Mouse (Mus musculus) kidney, embryonic 14.5 days (tissue): ENCODE data around the gene Hectd2. TPM values are rescaled to one million over a fixed set of nuclear protein-coding genes. Genes with fewer than 3 reads are reported as not detected.

Source experiments
- ATAC-seq: fragments of 200-750 bp; cut with Nextera tagmentation; 2 replicates; pipeline ENCODE4 v1.8.0; 2017; ENCODE audit warnings: moderate number of reproducible peaks, mild to moderate bottlenecking, moderate TSS enrichment, moderate library complexity; ENCODE audit not compliant: low FRiP score, low TSS enrichment
- H3K27ac ChIP-seq: fragments of 300-500 bp; sonication (generic); 2 replicates; pipeline ENCODE4 v1.5.1; 2014; ENCODE audit warnings: low read depth, mild to moderate bottlenecking, low read length, moderate library complexity, mixed read lengths
- H3K27me3 ChIP-seq: fragments of 300-500 bp; sonication (generic); 2 replicates; pipeline ENCODE4 v1.6.1; 2014; ENCODE audit warnings: mild to moderate bottlenecking, low read length; ENCODE audit not compliant: control insufficient read depth, insufficient read depth
- H3K36me3 ChIP-seq: fragments of 300-500 bp; sonication (generic); 2 replicates; pipeline ENCODE4 v1.6.1; 2014; ENCODE audit warnings: low read length, mixed read lengths; ENCODE audit not compliant: control insufficient read depth, insufficient read depth
- H3K4me1 ChIP-seq: fragments of 300-500 bp; sonication (generic); 2 replicates; pipeline ENCODE4 v1.6.1; 2014; ENCODE audit warnings: low read length, mixed read lengths; ENCODE audit not compliant: control insufficient read depth, insufficient read depth
- H3K4me2 ChIP-seq: fragments of 300-500 bp; sonication (generic); replicated peaks from 2 replicates; pipeline ENCODE4 v1.6.1; 2014; ENCODE audit warnings: low read depth, mild to moderate bottlenecking, low read length
- H3K4me3 ChIP-seq: fragments of 300-500 bp; sonication (generic); 2 replicates; pipeline ENCODE4 v1.5.1; 2014; ENCODE audit warnings: mild to moderate bottlenecking, low read length
- H3K9ac ChIP-seq: fragments of 300-500 bp; sonication (generic); 2 replicates; pipeline ENCODE4 v1.6.1; 2014; ENCODE audit warnings: low read depth, mild to moderate bottlenecking, low read length, moderate library complexity
- H3K9me3 ChIP-seq: fragments of 300-500 bp; sonication (generic); 2 replicates; pipeline ENCODE4 v1.6.1; 2016; ENCODE audit warnings: low read length; ENCODE audit not compliant: control insufficient read depth
- WGBS: fragments of 180-500 bp; shearing (Covaris S2); extraction: QIAGEN DNeasy Blood & Tissue Kit; methylation state at CpG from one replicate; pipeline ENCODE4 v1.1.7; 2014; 5-methylcytosine and 5-hydroxymethylcytosine counted together
- polyA plus RNA-seq: library from polyadenylated mRNA; unstranded; fragments of >200 nt; fragmentation: Nextera tagmentation; extraction: Ambion mirVana; gene quantifications from 2 replicates; pipeline ENCODE4 v1.2.1, GENCODE M21; 2014

Gene Hectd2
- polyA plus RNA-seq, 1 experiment from 2014 or later: 3.2 TPM

DNA sequence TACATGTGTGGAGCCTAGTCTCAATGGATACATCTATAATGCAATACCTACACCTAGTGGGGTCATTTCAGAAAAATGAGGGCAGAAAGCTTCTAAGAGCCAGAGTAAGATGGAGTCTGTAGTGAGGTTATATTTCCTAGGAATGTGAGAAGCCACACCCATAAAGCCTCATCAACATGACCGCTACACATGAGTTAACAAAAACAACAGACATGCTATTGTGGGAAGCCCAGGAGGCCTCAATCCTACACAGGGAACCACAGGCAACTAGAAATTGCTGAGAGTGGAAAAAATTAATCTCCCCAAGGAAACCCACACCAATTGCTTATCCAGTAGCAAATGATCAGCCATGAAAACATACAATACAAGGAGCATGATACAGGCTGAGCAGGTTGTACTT lies 113.7 kb downstream of the Hectd2 start:
- Histone ChIP-seq H3K9me3 (no peaks in the 10 kb centered on the region), H3K4me1 (peaks cover 5% of the 10 kb centered on the region; the same call in 1 of the 2 replicates), H3K27me3 (no peaks in the 10 kb centered on the region), H3K27ac (no peak overlapping the region), H3K36me3 (no peaks in the 10 kb centered on the region), H3K4me3 (no peak overlapping the region), H3K4me2 (no peak overlapping the region), H3K9ac (no peak overlapping the region)
- ATAC-seq: peak; percentile 73
- 31% methylated on average over 1 of the region's 1 CpGs for WGBS

DNA sequence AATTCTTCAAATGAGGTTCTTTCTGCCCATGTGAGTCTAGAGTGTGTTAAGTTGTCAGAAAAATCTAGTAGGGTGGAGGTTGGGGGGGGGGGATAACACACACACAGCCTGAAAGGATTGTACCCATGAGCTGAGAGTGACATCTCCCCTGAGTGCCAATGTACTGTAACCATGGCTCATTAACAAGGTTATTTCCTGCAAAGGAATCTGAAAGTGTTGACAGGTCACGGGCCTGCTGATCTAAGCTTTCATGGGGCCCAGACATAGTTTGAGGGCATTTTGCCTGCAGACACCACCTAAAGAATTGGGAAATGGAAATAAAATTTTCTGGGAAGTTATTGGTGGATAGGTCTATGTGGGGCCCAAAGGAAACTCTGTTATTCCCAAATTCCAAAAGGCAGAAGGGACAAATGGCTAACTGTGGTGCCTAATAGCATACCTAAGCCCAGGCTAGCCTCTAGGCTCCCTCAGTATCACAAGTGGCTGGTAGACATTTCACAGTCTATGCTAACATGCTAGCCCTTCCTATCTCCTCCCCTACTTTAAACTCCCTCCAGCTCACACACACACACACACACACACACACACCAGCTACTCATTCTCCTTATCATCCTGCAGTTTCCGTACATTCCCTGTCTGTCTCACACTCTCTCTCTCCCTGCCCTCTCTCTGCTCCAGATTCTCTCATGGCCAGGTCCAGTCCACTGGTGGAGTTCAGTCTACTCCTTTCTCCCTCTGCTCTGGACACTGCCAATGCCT lies 114.6 kb downstream of the Hectd2 start:
- Histone ChIP-seq H3K4me1 (peaks cover 5% of the 10 kb centered on the region; the same call in 1 of the 2 replicates), H3K9ac (no peak overlapping the region), H3K4me3 (no peak overlapping the region), H3K4me2 (no peak overlapping the region), H3K27me3 (no peaks in the 10 kb centered on the region), H3K27ac (no peak overlapping the region), H3K36me3 (no peaks in the 10 kb centered on the region), H3K9me3 (no peaks in the 10 kb centered on the region)
- 46% methylated on average over 2 of the region's 2 CpGs for WGBS
- ATAC-seq: no peak

DNA sequence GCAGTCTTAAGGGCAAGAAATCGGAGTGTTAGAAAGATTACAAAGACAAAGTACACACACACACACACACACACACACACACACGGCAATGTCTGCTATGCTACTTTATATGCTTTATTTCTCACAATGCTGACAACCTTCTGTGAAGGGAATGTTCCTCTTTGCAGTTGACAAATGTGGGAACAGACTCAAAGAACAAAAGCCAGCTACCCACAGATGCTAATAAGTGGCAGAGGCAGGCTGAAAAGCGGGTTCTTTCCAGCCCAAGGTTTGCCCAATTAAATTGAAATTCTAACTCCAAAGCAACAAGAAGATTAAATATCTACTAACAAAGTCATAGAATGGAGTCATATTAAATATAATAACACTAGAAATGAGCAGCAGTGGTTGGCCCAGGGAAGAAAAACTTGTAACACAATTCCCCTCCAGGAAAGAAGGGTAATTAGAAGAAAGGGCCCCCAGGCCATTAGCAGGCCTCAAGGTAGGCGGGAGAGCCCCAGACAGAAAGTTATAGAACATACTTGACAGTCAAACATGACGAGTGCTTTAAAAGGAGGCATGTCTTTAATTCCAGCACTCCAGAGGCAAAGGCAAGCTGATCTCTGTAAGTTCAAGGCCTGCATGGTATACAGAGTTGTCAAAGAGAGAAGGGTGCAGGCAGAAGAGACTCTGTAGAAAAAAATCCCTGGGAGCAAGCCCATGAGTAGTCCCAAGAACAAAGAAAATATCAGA lies 115.4 kb downstream of the Hectd2 start:
- 67% methylated on average over 5 of the region's 5 CpGs for WGBS

More for the DNA sequence above, 115.4 kb downstream of the Hectd2 start:
- Histone ChIP-seq H3K27me3 (no peaks in the 10 kb centered on the region), H3K9me3 (no peaks in the 10 kb centered on the region), H3K4me1 (peaks cover 5% of the 10 kb centered on the region; the same call in 1 of the 2 replicates), H3K36me3 (no peaks in the 10 kb centered on the region), H3K4me3 (no peak overlapping the region), H3K4me2 (no peak overlapping the region), H3K27ac (no peak overlapping the region), H3K9ac (no peak overlapping the region)
- no peak for ATAC-seq

Other genes with a start within 250 kb of the Hectd2 start
- 5.8 and 6.8 TPM in 2 replicates for gene Pcgf5, start 206.3 kb upstream of the Hectd2 start, polyA plus RNA-seq
- 10.1 and 16.7 TPM in 2 replicates for gene Ppp1r3c, start 182.0 kb downstream of the Hectd2 start, polyA plus RNA-seq